Mouse (Mus musculus) activated CD4-positive, CD25-positive, alpha-beta regulatory T cell, adult 9 weeks (primary cell): ENCODE measurements around the gene Tctn3. TPM values are rescaled to one million over a fixed set of nuclear protein-coding genes. Genes with fewer than 3 reads are reported as not detected.

Source experiments
- polyA plus RNA-seq: library from polyadenylated mRNA; unstranded; fragments of 100-300 nt; shearing (Covaris generic); gene quantifications from one replicate; pipeline ENCODE4 v1.2.1, GENCODE M21; 2017

Tctn3 gene
- 11.9 TPM for polyA plus RNA-seq

GRCm38 (mm10) chr19:40611830-40612506 lies at the start of gene Tctn3, which contains the start of gene Entpd1:
Gene Tctn3 (minus strand): TSS chr19:40612233.
Gene Entpd1 (plus strand): TSS chr19:40612366.

DNA sequence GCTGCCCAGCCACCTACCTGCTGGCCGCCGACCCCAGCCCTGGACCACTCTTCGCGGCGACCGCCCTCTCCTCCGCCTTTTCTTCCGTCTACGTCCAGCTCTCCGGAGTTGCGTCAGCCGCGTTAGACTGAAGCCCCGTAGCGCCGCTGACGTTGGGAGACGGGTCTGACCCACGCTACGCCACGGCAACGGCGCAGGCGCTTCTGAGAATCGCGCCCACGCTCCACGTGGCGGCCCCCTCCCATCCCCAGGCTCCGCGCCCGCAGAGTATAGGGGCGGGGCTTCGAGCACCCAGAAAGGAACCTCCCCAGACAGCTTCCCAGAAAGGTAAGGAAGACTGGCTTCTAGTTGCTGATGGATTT lies 23.8 kb downstream of the Tctn3 start, which contains the start of gene Aldh18a1:
Aldh18a1 (minus strand) TSS at position 171 of the 362 bp plus-strand sequence.

Other genes starting within 250 kb of the Tctn3 start
- 25.4 TPM for gene Sorbs1, start 98.5 kb downstream of the Tctn3 start, polyA plus RNA-seq
- 89.2 TPM for gene Aldh18a1, start 23.8 kb downstream of the Tctn3 start, polyA plus RNA-seq
- gene Entpd1, start 133 bp upstream of the Tctn3 start, polyA plus RNA-seq, result 56.2 TPM
- gene Cc2d2b, start 136.5 kb upstream of the Tctn3 start, polyA plus RNA-seq, result 2.8 TPM
- gene Ccnj, start 219.0 kb upstream of the Tctn3 start, polyA plus RNA-seq, result 1.8 TPM